Mouse (Mus musculus) spleen, adult 2 months (tissue): ENCODE data around the gene Cog3.

Source experiments
- CTCF ChIP-seq: fragments of 200-500 bp; IDR thresholded peaks from 2 replicates; pipeline ENCODE4 v1.5.1; 2011; ENCODE audit warnings: mild to moderate bottlenecking, inconsistent platforms; ENCODE audit not compliant: insufficient read depth, insufficient read length, insufficient replicate concordance; ENCODE audit errors: extremely low read depth
- POLR2A ChIP-seq: fragments of 200-500 bp; IDR thresholded peaks from 2 replicates; pipeline ENCODE4 v1.6.1; 2011; ENCODE audit warnings: low read depth, low read length, inconsistent platforms

- TF ChIP-seq CTCF, result no peak
- TF ChIP-seq POLR2A, result peak; percentile 84
Measured at GRCm38 (mm10) chr14:75786868-75787793, 32.8 kb upstream of the Cog3 start, which contains the start of gene Slc25a30.
